Mouse (Mus musculus) testis, adult 2 months (tissue): Measurements from ENCODE around the gene Baz2b.

ENCODE experiments used
- CTCF ChIP-seq: fragments of 200-500 bp; IDR thresholded peaks from 2 replicates; pipeline ENCODE4 v1.5.1; 2012; ENCODE audit warnings: low read depth, mild to moderate bottlenecking, inconsistent platforms, low read length, moderate library complexity; ENCODE audit not compliant: control insufficient read depth, insufficient read depth, insufficient replicate concordance
- POLR2A ChIP-seq: fragments of 200-500 bp; IDR thresholded peaks from 2 replicates; pipeline ENCODE4 v1.6.1; 2012; ENCODE audit warnings: low read depth, mild to moderate bottlenecking, inconsistent platforms, low read length, moderate library complexity; ENCODE audit not compliant: control insufficient read depth

DNA sequence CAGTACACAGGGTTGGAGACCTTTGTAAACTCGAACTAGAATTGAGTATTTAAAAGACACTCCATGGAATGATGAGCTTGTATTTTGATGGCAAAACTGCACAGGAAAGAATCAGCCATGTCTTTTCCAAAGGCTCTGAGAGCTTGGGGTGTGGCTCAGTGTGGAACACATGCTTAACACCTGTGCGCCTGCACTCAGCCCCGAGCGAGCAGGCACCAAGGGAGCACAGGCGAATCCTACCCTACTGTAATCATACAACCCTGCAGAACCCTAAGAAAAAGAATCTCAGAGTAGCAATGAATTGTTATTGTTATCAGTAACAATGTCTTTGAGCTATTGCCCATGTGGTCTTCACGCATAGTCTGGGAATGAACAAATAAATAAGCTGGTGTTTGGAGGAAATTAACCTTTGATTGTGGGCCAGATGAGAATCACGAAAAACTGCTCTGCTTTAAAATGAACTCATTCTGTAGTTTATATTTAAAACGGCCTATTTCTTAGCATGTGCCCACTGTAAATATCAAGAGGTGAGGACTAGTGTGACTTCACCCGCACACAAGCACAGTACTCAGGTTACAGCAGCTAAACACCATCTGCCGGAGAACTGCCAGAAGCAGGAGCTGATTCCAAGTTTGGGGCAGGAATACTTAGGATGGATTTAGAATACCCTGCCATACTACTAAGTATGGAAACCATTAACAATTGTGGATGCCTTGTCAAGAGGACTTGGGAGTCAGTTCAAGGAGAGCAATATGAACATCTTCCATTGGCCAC, 77.2 kb downstream of the Baz2b start:
- TF ChIP-seq CTCF: no peak
- TF ChIP-seq POLR2A: no peak
